Mouse (Mus musculus) G1E (cell line): ENCODE data around the gene Ctsg.
A peak's percentile ranks its signal among the peaks of the same experiment; 100 is the strongest.

Experiments
- CTCF ChIP-seq: IDR thresholded peaks from 2 replicates; pipeline ENCODE4 v1.5.1; 2012; ENCODE audit warnings: low read depth, low read length, inconsistent platforms, mixed read lengths
- GATA1 ChIP-seq: IDR thresholded peaks from 2 replicates; pipeline ENCODE4 v1.6.1; 2012; ENCODE audit warnings: borderline replicate concordance, low read length, inconsistent platforms, mixed read lengths
- TAL1 ChIP-seq: conservative IDR thresholded peaks from 2 replicates; pipeline ENCODE4 v1.6.1; 2012; ENCODE audit warnings: low read depth, low read length, inconsistent platforms, mixed read lengths

GRCm38 (mm10) chr14:56098940-56099339, 3.4 kb downstream of the Ctsg start:
- peak; percentile 26; the same call in 1 of the 2 replicates for TF ChIP-seq CTCF
- no peak for TF ChIP-seq GATA1
- TF ChIP-seq TAL1: no peak
